Mouse (Mus musculus): Measurements from ENCODE around the gene Fam216b. TPM values are rescaled to one million over a fixed set of nuclear protein-coding genes. Genes with fewer than 3 reads are reported as not detected.

Gene Fam216b
- 0.45 and 0.85 TPM in 2 replicates for polyA plus RNA-seq (2015; fragmentation: Nextera tagmentation; extraction: Ambion mirVana)

GRCm38 (mm10) chr14:78088907-78089306, at the start of gene Fam216b:
Gene Fam216b (minus strand): TSS chr14:78089007.
- Histone ChIP-seq H3K9ac (replicated peaks) (no peak within 1 kb of the TSS), H3K9me3 (no peaks in the 10 kb centered on the region), H3K27ac (replicated peaks) (no peak within 1 kb of the TSS), H3K36me3 (no peaks in the 10 kb centered on the region), H3K27me3 (no peaks in the 10 kb centered on the region), H3K4me1 (no peaks in the 10 kb centered on the region), H3K4me2 (replicated peaks) (no peak within 1 kb of the TSS), H3K4me3 (no peak within 1 kb of the TSS)
- no peak for ATAC-seq (replicated peaks)
- WGBS, result 88% methylated on average over 6 of the region's 6 CpGs

- Histone ChIP-seq H3K9me3 (no peaks in the 10 kb centered on the region), H3K36me3 (no peaks in the 10 kb centered on the region), H3K4me3 (no peak overlapping the region), H3K9ac (replicated peaks) (no peak overlapping the region), H3K4me1 (peaks cover 15% of the 10 kb centered on the region), H3K27me3 (no peaks in the 10 kb centered on the region), H3K4me2 (replicated peaks) (no peak overlapping the region), H3K27ac (replicated peaks) (peak overlapping the region; percentile 42; the same call in 1 of the 2 replicates)
- peak; percentile 92 for ATAC-seq (replicated peaks)
- 6% methylated on average over 5 of the region's 5 CpGs for WGBS
These were observed 43.7 kb upstream of the Fam216b start for GRCm38 (mm10) chr14:78132368-78133052.

GRCm38 (mm10) chr14:78126670-78127069, 37.9 kb upstream of the Fam216b start:
- H3K36me3 ChIP-seq, result no peaks in the 10 kb centered on the region
- H3K27ac ChIP-seq (replicated peaks), result no peak overlapping the region
- no peaks in the 10 kb centered on the region for H3K9me3 ChIP-seq
- ATAC-seq (replicated peaks), result no peak
- 64% methylated on average over 3 of the region's 3 CpGs for WGBS
- H3K27me3 ChIP-seq, result no peaks in the 10 kb centered on the region
- no peak overlapping the region for H3K9ac ChIP-seq (replicated peaks)
- H3K4me2 ChIP-seq (replicated peaks), result no peak overlapping the region
- no peak overlapping the region for H3K4me3 ChIP-seq
- H3K4me1 ChIP-seq, result no peaks in the 10 kb centered on the region

GRCm38 (mm10) chr14:78120286-78120685, 31.5 kb upstream of the Fam216b start:
- H3K27ac ChIP-seq (replicated peaks), result no peak overlapping the region
- H3K4me3 ChIP-seq, result no peak overlapping the region
- H3K4me2 ChIP-seq (replicated peaks), result no peak overlapping the region
- H3K27me3 ChIP-seq, result no peaks in the 10 kb centered on the region
- peaks cover 16% of the 10 kb centered on the region for H3K4me1 ChIP-seq
- no peak for ATAC-seq (replicated peaks)
- no peak overlapping the region for H3K9ac ChIP-seq (replicated peaks)
- no peaks in the 10 kb centered on the region for H3K36me3 ChIP-seq
- WGBS, result 5% methylated on average over 3 of the region's 3 CpGs
- H3K9me3 ChIP-seq, result no peaks in the 10 kb centered on the region; the same call in 1 of the 2 replicates

GRCm38 (mm10) chr14:78119449-78120200, 30.8 kb upstream of the Fam216b start:
- no peak for ATAC-seq (replicated peaks)
- 0 out of 2 replicates have a peak overlapping the region, but pooled peaks have one; percentile 17 for H3K27ac ChIP-seq (replicated peaks)
- 56% methylated on average over 10 of the region's 10 CpGs for WGBS
- no peak overlapping the region for H3K4me2 ChIP-seq (replicated peaks)
- no peak overlapping the region for H3K4me3 ChIP-seq
- no peaks in the 10 kb centered on the region; the same call in 1 of the 2 replicates for H3K9me3 ChIP-seq
- H3K36me3 ChIP-seq, result no peaks in the 10 kb centered on the region
- H3K27me3 ChIP-seq, result no peaks in the 10 kb centered on the region
- peaks cover 16% of the 10 kb centered on the region for H3K4me1 ChIP-seq
- H3K9ac ChIP-seq (replicated peaks), result no peak overlapping the region

- no peak overlapping the region for H3K27ac ChIP-seq (replicated peaks)
- no peak overlapping the region for H3K4me2 ChIP-seq (replicated peaks)
- H3K4me3 ChIP-seq, result no peak overlapping the region
- H3K36me3 ChIP-seq, result no peaks in the 10 kb centered on the region
- 46% methylated on average over 4 of the region's 4 CpGs for WGBS
- H3K9me3 ChIP-seq, result no peaks in the 10 kb centered on the region; the same call in 1 of the 2 replicates
- H3K9ac ChIP-seq (replicated peaks), result no peak overlapping the region
- peaks cover 16% of the 10 kb centered on the region for H3K4me1 ChIP-seq
- no peaks in the 10 kb centered on the region for H3K27me3 ChIP-seq
- peak; percentile 62; the same call in 1 of the 2 replicates for ATAC-seq (replicated peaks)
These were observed 28.9 kb upstream of the Fam216b start for GRCm38 (mm10) chr14:78117671-78118070.

- 18% methylated on average over 2 of the region's 2 CpGs for WGBS
- no peak overlapping the region for H3K27ac ChIP-seq (replicated peaks)
- H3K4me1 ChIP-seq, result peaks cover 16% of the 10 kb centered on the region
- H3K9ac ChIP-seq (replicated peaks), result no peak overlapping the region
- H3K4me3 ChIP-seq, result no peak overlapping the region
- H3K4me2 ChIP-seq (replicated peaks), result no peak overlapping the region
- no peaks in the 10 kb centered on the region for H3K27me3 ChIP-seq
- H3K36me3 ChIP-seq, result no peaks in the 10 kb centered on the region
- peak; percentile 82; the same call in 1 of the 2 replicates for ATAC-seq (replicated peaks)
- H3K9me3 ChIP-seq, result no peaks in the 10 kb centered on the region; the same call in 1 of the 2 replicates
These were observed 28.5 kb upstream of the Fam216b start for GRCm38 (mm10) chr14:78117268-78117667.

- Histone ChIP-seq H3K4me2 (replicated peaks) (no peak overlapping the region), H3K4me3 (no peak overlapping the region), H3K9ac (replicated peaks) (no peak overlapping the region), H3K36me3 (no peaks in the 10 kb centered on the region), H3K27ac (replicated peaks) (no peak overlapping the region), H3K27me3 (no peaks in the 10 kb centered on the region), H3K9me3 (no peaks in the 10 kb centered on the region; the same call in 1 of the 2 replicates), H3K4me1 (peaks cover 9% of the 10 kb centered on the region; the same call in 1 of the 2 replicates)
- 87% methylated on average over 3 of the region's 3 CpGs for WGBS
- no peak for ATAC-seq (replicated peaks)
These were observed 23.7 kb upstream of the Fam216b start for GRCm38 (mm10) chr14:78112466-78112865.

GRCm38 (mm10) chr14:78110871-78111270, 22.1 kb upstream of the Fam216b start:
- Histone ChIP-seq H3K4me2 (replicated peaks) (no peak overlapping the region), H3K27me3 (no peaks in the 10 kb centered on the region), H3K36me3 (no peaks in the 10 kb centered on the region), H3K9me3 (no peaks in the 10 kb centered on the region; the same call in 1 of the 2 replicates), H3K4me1 (peaks cover 5% of the 10 kb centered on the region; the same call in 1 of the 2 replicates), H3K4me3 (no peak overlapping the region), H3K27ac (replicated peaks) (no peak overlapping the region), H3K9ac (replicated peaks) (no peak overlapping the region)
- 85% methylated on average over 3 of the region's 3 CpGs for WGBS
- ATAC-seq (replicated peaks), result no peak

GRCm38 (mm10) chr14:78109419-78109818, 20.6 kb upstream of the Fam216b start:
- H3K4me1 ChIP-seq, result peaks cover 5% of the 10 kb centered on the region; the same call in 1 of the 2 replicates
- no peak; the same call in 1 of the 2 replicates for ATAC-seq (replicated peaks)
- 13% methylated on average over 4 of the region's 4 CpGs for WGBS

GRCm38 (mm10) chr14:78108388-78108787, 19.6 kb upstream of the Fam216b start:
- H3K4me3 ChIP-seq, result no peak overlapping the region
- no peaks in the 10 kb centered on the region for H3K9me3 ChIP-seq

More at GRCm38 (mm10) chr14:78109419-78109818, 20.6 kb upstream of the Fam216b start:
- no peak overlapping the region for H3K9ac ChIP-seq (replicated peaks)
- H3K36me3 ChIP-seq, result no peaks in the 10 kb centered on the region
- H3K4me2 ChIP-seq (replicated peaks), result no peak overlapping the region
- H3K27ac ChIP-seq (replicated peaks), result no peak overlapping the region
- H3K27me3 ChIP-seq, result no peaks in the 10 kb centered on the region
- no peak overlapping the region for H3K4me3 ChIP-seq
- H3K9me3 ChIP-seq, result no peaks in the 10 kb centered on the region

GRCm38 (mm10) chr14:78089591-78089990, 784 bp upstream of the Fam216b start:
- no peak overlapping the region for H3K4me2 ChIP-seq (replicated peaks)
- H3K9me3 ChIP-seq, result no peaks in the 10 kb centered on the region
- ATAC-seq (replicated peaks), result no peak
- H3K27ac ChIP-seq (replicated peaks), result no peak overlapping the region
- 71% methylated on average over 4 of the region's 4 CpGs for WGBS
- no peaks in the 10 kb centered on the region for H3K27me3 ChIP-seq
- H3K9ac ChIP-seq (replicated peaks), result no peak overlapping the region
- H3K4me1 ChIP-seq, result no peaks in the 10 kb centered on the region
- no peaks in the 10 kb centered on the region for H3K36me3 ChIP-seq
- no peak overlapping the region for H3K4me3 ChIP-seq

More at GRCm38 (mm10) chr14:78108388-78108787, 19.6 kb upstream of the Fam216b start:
- H3K9ac ChIP-seq (replicated peaks), result no peak overlapping the region
- no peak overlapping the region for H3K27ac ChIP-seq (replicated peaks)
- no peaks in the 10 kb centered on the region for H3K36me3 ChIP-seq
- WGBS, result 84% methylated on average over 3 of the region's 3 CpGs
- H3K4me2 ChIP-seq (replicated peaks), result no peak overlapping the region
- H3K27me3 ChIP-seq, result no peaks in the 10 kb centered on the region
- ATAC-seq (replicated peaks), result no peak
- H3K4me1 ChIP-seq, result peaks cover 5% of the 10 kb centered on the region; the same call in 1 of the 2 replicates
